Comparison of ENCODE assay signal across 8 mouse cellular contexts in the genomic region with DNA sequence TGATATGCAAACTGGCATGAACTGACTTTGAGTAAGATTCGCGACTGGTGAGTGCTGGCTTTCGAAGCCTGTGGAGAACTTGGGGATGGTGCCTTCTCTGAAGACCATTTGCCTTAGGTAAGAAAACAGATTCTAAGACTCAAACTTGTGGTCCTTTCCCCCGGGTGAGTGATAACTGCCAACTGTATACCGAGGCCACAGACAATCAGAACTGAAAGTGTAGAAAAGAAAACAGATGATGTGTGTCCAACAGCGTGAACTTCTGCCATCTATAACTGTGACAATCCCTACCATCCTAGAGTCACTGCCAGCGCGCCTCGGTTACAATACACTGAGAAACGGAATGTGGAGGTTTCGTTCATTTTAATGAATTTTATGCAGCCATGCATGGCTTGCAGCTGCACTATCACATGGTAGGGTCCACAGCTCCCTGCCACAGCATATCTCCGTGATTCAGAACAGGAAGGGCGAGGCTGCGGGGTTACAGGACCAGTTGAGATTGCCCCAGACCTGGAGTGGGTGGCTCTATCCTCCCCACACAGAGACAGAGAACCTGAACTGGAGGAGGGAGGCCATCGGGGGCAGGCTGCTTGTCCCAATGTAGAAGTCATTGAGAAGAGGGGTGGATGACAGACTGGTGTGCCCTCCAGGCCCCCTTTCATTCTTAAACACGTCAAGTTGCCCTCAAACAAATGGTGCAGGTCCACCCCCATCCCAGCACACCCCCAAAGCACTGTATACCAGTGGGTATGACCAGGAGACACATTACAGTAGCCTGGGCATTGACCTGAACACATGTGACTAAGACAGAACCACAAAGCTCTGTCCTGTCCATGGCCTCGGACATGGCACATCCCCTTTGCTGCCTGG. TPM values are rescaled to one million over a fixed set of nuclear protein-coding genes. Genes with fewer than 3 reads are reported as not detected.
DNase-seq lines count a peak whose midpoint lies in the region; ATAC-seq and TF ChIP-seq lines count a peak whose summit lies in the region.

No protein-coding gene starts in this region.

- whole genome bisulfite sequencing in heart, embryonic 12.5 days, result 74% methylated on average over 17 of the region's 17 CpGs
- 86% methylated on average over 17 of the region's 17 CpGs for WGBS in forebrain, embryonic 15.5 days
- 73% methylated on average over 17 of the region's 17 CpGs for WGBS in lung, embryonic 16.5 days
- WGBS in stomach, embryonic 15.5 days, result 77% methylated on average over 17 of the region's 17 CpGs

- no peaks in the 10 kb centered on the region for H3K27me3 ChIP-seq in heart, embryonic 12.5 days (replicated peaks)
- H3K27me3 ChIP-seq in G1E (ENCODE audit: insufficient read depth, low read length), result no peaks in the 10 kb centered on the region
- H3K27me3 ChIP-seq in forebrain, embryonic 15.5 days, result no peaks in the 10 kb centered on the region
- no peaks in the 10 kb centered on the region for H3K27me3 ChIP-seq in lung, embryonic 16.5 days (ENCODE audit: control insufficient read depth, insufficient read depth, low read depth, low read length)
- H3K27me3 ChIP-seq in stomach, embryonic 15.5 days (replicated peaks), result no peaks in the 10 kb centered on the region

- no peak for TF ChIP-seq CTCF in G1E (IDR thresholded peaks at IDR 0.05; ENCODE audit: low read depth, low read length)

- 0 out of 2 replicates have a peak overlapping the region, but pooled peaks have one; percentile 59 for H3K4me2 ChIP-seq in heart, embryonic 12.5 days
- peak overlapping the region; percentile 46 for H3K4me2 ChIP-seq in forebrain, embryonic 15.5 days (replicated peaks)
- H3K4me2 ChIP-seq in lung, embryonic 16.5 days (ENCODE audit: low read depth, low read length), result peak overlapping the region; percentile 54
- peak overlapping the region; percentile 52 for H3K4me2 ChIP-seq in stomach, embryonic 15.5 days

- no peak for DNase-seq in heart, postnatal 4 days
- DNase-seq in G1E (ENCODE audit: low spot score), result peak; percentile 70
- DNase-seq in urinary bladder, postnatal 36 days (ENCODE audit: low spot score in 2 of 2), result no peak
- no peak for DNase-seq in kidney, adult 11 months

- H3K4me1 ChIP-seq in heart, embryonic 12.5 days (replicated peaks), result peaks cover 19% of the 10 kb centered on the region
- H3K4me1 ChIP-seq in G1E (ENCODE audit: insufficient read depth, low read depth, low read length), result peaks cover 83% of the 10 kb centered on the region
- peaks cover 31% of the 10 kb centered on the region for H3K4me1 ChIP-seq in forebrain, embryonic 15.5 days
- H3K4me1 ChIP-seq in lung, embryonic 16.5 days (replicated peaks; ENCODE audit: control insufficient read depth, insufficient read depth, low read length), result peaks cover 13% of the 10 kb centered on the region
- peaks cover 15% of the 10 kb centered on the region for H3K4me1 ChIP-seq in stomach, embryonic 15.5 days

- H3K9me3 ChIP-seq in heart, embryonic 12.5 days (replicated peaks), result no peaks in the 10 kb centered on the region
- no peaks in the 10 kb centered on the region for H3K9me3 ChIP-seq in G1E (replicated peaks)
- no peaks in the 10 kb centered on the region for H3K9me3 ChIP-seq in forebrain, embryonic 15.5 days
- H3K9me3 ChIP-seq in lung, embryonic 16.5 days (ENCODE audit: control insufficient read depth, low read length), result no peaks in the 10 kb centered on the region
- no peaks in the 10 kb centered on the region for H3K9me3 ChIP-seq in stomach, embryonic 15.5 days

- peaks cover 14% of the 10 kb centered on the region for H3K36me3 ChIP-seq in heart, embryonic 12.5 days
- peaks cover 62% of the 10 kb centered on the region for H3K36me3 ChIP-seq in G1E (replicated peaks)
- peaks cover 4% of the 10 kb centered on the region; the same call in 1 of the 2 replicates for H3K36me3 ChIP-seq in forebrain, embryonic 15.5 days
- H3K36me3 ChIP-seq in lung, embryonic 16.5 days (ENCODE audit: control insufficient read depth, insufficient read depth, low read length), result peaks cover 7% of the 10 kb centered on the region
- peaks cover 7% of the 10 kb centered on the region for H3K36me3 ChIP-seq in stomach, embryonic 15.5 days

- no peak for ATAC-seq in heart, embryonic 12.5 days (ENCODE audit: insufficient number of reproducible peaks, low FRiP score)
- ATAC-seq in G1E (ENCODE audit: extremely low read depth, insufficient number of reproducible peaks, low FRiP score, poor library complexity, severe bottlenecking), result peak; percentile 57
- no peak for ATAC-seq in forebrain, embryonic 15.5 days (replicated peaks)
- no peak for ATAC-seq in lung, embryonic 16.5 days (ENCODE audit: low read depth)
- no peak for ATAC-seq in stomach, embryonic 15.5 days (ENCODE audit: insufficient read depth, low FRiP score, low read depth)

- no peak overlapping the region for H3K9ac ChIP-seq in heart, embryonic 12.5 days
- no peak overlapping the region; the same call in 1 of the 2 replicates for H3K9ac ChIP-seq in forebrain, embryonic 15.5 days (replicated peaks)
- H3K9ac ChIP-seq in lung, embryonic 16.5 days (ENCODE audit: low read length), result peak overlapping the region; percentile 22; the same call in 1 of the 2 replicates
- no peak overlapping the region for H3K9ac ChIP-seq in stomach, embryonic 15.5 days

- H3K4me3 ChIP-seq in heart, embryonic 12.5 days, result no peak overlapping the region
- peak overlapping the region; percentile 97; the same call in 1 of the 2 replicates for H3K4me3 ChIP-seq in G1E (ENCODE audit: low read depth, low read length)
- H3K4me3 ChIP-seq in forebrain, embryonic 15.5 days, result peak overlapping the region; percentile 50
- no peak overlapping the region for H3K4me3 ChIP-seq in lung, embryonic 16.5 days (ENCODE audit: low read length)
- peak overlapping the region; percentile 84 for H3K4me3 ChIP-seq in stomach, embryonic 15.5 days (replicated peaks)

- H3K27ac ChIP-seq in heart, embryonic 12.5 days (ENCODE audit: poor library complexity, severe bottlenecking), result no peak overlapping the region
- H3K27ac ChIP-seq in forebrain, embryonic 15.5 days (replicated peaks), result 0 out of 2 replicates have a peak overlapping the region, but pooled peaks have one; percentile 21
- no peak overlapping the region for H3K27ac ChIP-seq in lung, embryonic 16.5 days (ENCODE audit: low read length)
- H3K27ac ChIP-seq in stomach, embryonic 15.5 days, result no peak overlapping the region

RNA-seq across cellular contexts. Expression of a gene that starts 1.4 kb away (rescaled TPM):
- polyA plus RNA-seq in heart, embryonic 12.5 days (2016; fragmentation: Nextera tagmentation; extraction: Ambion mirVana), result 54.9 and 60.2 TPM in 2 replicates
- total RNA-seq in heart, postnatal 4 days (2021), result 10 to 100 TPM; 57.1 to 62.3 TPM
- 58.2 and 72.3 TPM in 2 replicates for total RNA-seq in G1E (2014; fragmentation: Nextera tagmentation)
- total RNA-seq in G1E (2017), result 35.5 and 50.1 TPM in 2 replicates
- 154 and 179 TPM in 2 replicates for polyA plus RNA-seq in G1E (2012)
- 60.3 and 65.0 TPM in 2 replicates for polyA plus RNA-seq in forebrain, embryonic 15.5 days (2015; fragmentation: Nextera tagmentation; extraction: Ambion mirVana)
- polyA plus RNA-seq in lung, embryonic 16.5 days (2015; fragmentation: Nextera tagmentation; extraction: Ambion mirVana), result 82.9 and 83.6 TPM in 2 replicates
- 83.9 and 93.7 TPM in 2 replicates for polyA plus RNA-seq in stomach, embryonic 15.5 days (2015; fragmentation: Nextera tagmentation; extraction: Ambion mirVana)

RNA-seq across cellular contexts. Expression of a gene that starts 2.3 kb away (rescaled TPM):
- polyA plus RNA-seq in heart, embryonic 12.5 days (2016; fragmentation: Nextera tagmentation; extraction: Ambion mirVana), result 0.42 and 0.52 TPM in 2 replicates
- total RNA-seq in heart, postnatal 4 days (2021), result under 1 TPM; 0.50 to 0.57 TPM
- total RNA-seq in G1E (2014; fragmentation: Nextera tagmentation), result not detected in 2 replicates
- total RNA-seq in G1E (2017), result 1.6 and 1.9 TPM in 2 replicates
- polyA plus RNA-seq in G1E (2012), result 0.75 and 1.00 TPM in 2 replicates
- polyA plus RNA-seq in forebrain, embryonic 15.5 days (2015; fragmentation: Nextera tagmentation; extraction: Ambion mirVana), result 0.69 and 0.73 TPM in 2 replicates
- 2.8 and 4.1 TPM in 2 replicates for polyA plus RNA-seq in lung, embryonic 16.5 days (2015; fragmentation: Nextera tagmentation; extraction: Ambion mirVana)
- polyA plus RNA-seq in stomach, embryonic 15.5 days (2015; fragmentation: Nextera tagmentation; extraction: Ambion mirVana), result 1.4 and 1.6 TPM in 2 replicates

RNA-seq across cellular contexts. Expression of a gene that starts 15.1 kb away (rescaled TPM):
- polyA plus RNA-seq in heart, embryonic 12.5 days (2016; fragmentation: Nextera tagmentation; extraction: Ambion mirVana), result 0.19 and 0.28 TPM in 2 replicates
- under 1 TPM; 0.09 to 0.33 TPM for total RNA-seq in heart, postnatal 4 days (2021)
- total RNA-seq in G1E (2014; fragmentation: Nextera tagmentation) (not detected in 2 replicates), G1E (2017) (0.05 and 0.06 TPM in 2 replicates)
- 0.05 and 0.09 TPM in 2 replicates for polyA plus RNA-seq in G1E (2012)
- 76.1 and 78.5 TPM in 2 replicates for polyA plus RNA-seq in forebrain, embryonic 15.5 days (2015; fragmentation: Nextera tagmentation; extraction: Ambion mirVana)
- polyA plus RNA-seq in lung, embryonic 16.5 days (2015; fragmentation: Nextera tagmentation; extraction: Ambion mirVana), result 0.40 and 0.67 TPM in 2 replicates
- 1.7 and 1.8 TPM in 2 replicates for polyA plus RNA-seq in stomach, embryonic 15.5 days (2015; fragmentation: Nextera tagmentation; extraction: Ambion mirVana)

RNA-seq across cellular contexts. Expression of a gene that starts 26.4 kb away (rescaled TPM):
- polyA plus RNA-seq in heart, embryonic 12.5 days (2016; fragmentation: Nextera tagmentation; extraction: Ambion mirVana), result 1.9 and 2.3 TPM in 2 replicates
- total RNA-seq in heart, postnatal 4 days (2021), result under 1 TPM; 0.48 to 0.56 TPM
- total RNA-seq in G1E (2014; fragmentation: Nextera tagmentation) (20.9 and 22.5 TPM in 2 replicates), G1E (2017) (20.1 and 21.5 TPM in 2 replicates)
- 16.5 TPM in 2 replicates for polyA plus RNA-seq in G1E (2012)
- polyA plus RNA-seq in forebrain, embryonic 15.5 days (2015; fragmentation: Nextera tagmentation; extraction: Ambion mirVana), result 0.57 and 0.84 TPM in 2 replicates
- polyA plus RNA-seq in lung, embryonic 16.5 days (2015; fragmentation: Nextera tagmentation; extraction: Ambion mirVana), result 1.8 and 2.2 TPM in 2 replicates
- 4.4 and 5.8 TPM in 2 replicates for polyA plus RNA-seq in stomach, embryonic 15.5 days (2015; fragmentation: Nextera tagmentation; extraction: Ambion mirVana)

RNA-seq across cellular contexts. Expression of a gene that starts 42.2 kb away (rescaled TPM):
- polyA plus RNA-seq in heart, embryonic 12.5 days (2016; fragmentation: Nextera tagmentation; extraction: Ambion mirVana), result 39.3 and 40.7 TPM in 2 replicates
- 100 to 1,000 TPM; 125 to 130 TPM for total RNA-seq in heart, postnatal 4 days (2021)
- total RNA-seq in G1E (2014; fragmentation: Nextera tagmentation), result 6.9 and 9.5 TPM in 2 replicates
- total RNA-seq in G1E (2017), result 0.52 and 0.66 TPM in 2 replicates
- polyA plus RNA-seq in G1E (2012), result 16.1 and 19.3 TPM in 2 replicates
- polyA plus RNA-seq in forebrain, embryonic 15.5 days (2015; fragmentation: Nextera tagmentation; extraction: Ambion mirVana), result 24.2 and 29.4 TPM in 2 replicates
- 92.5 and 106 TPM in 2 replicates for polyA plus RNA-seq in lung, embryonic 16.5 days (2015; fragmentation: Nextera tagmentation; extraction: Ambion mirVana)
- polyA plus RNA-seq in stomach, embryonic 15.5 days (2015; fragmentation: Nextera tagmentation; extraction: Ambion mirVana), result 65.5 and 78.2 TPM in 2 replicates

Comparison
In these comparisons a context has a peak if more than half of its experiments do, and no peak if none do; other contexts are left out.
1. H3K4me3 ChIP-seq: peak in G1E (single experiment), forebrain, embryonic 15.5 days (single experiment) and stomach, embryonic 15.5 days (single experiment); none in heart, embryonic 12.5 days (single experiment) and lung, embryonic 16.5 days (single experiment).
2. RNA of a gene that starts 15.1 kb away (polyA plus RNA-seq): 76.1 to 78.5 TPM in forebrain, embryonic 15.5 days; 1.7 to 1.8 TPM in stomach, embryonic 15.5 days, 0.40 to 0.67 TPM in lung, embryonic 16.5 days, 0.19 to 0.28 TPM in heart, embryonic 12.5 days and 0.05 to 0.09 TPM in G1E; every median in the first group is over 10 times any median in the second.
3. Peak in every context shown above with its lines, with median percentiles within 50 percentile points of each other: H3K4me2 ChIP-seq.